Mouse (Mus musculus) limb, embryonic 15.5 days (tissue): Measurements from ENCODE around the gene Rab4b. TPM values are rescaled to one million over a fixed set of nuclear protein-coding genes. Genes with fewer than 3 reads are reported as not detected.

Experiments
- ATAC-seq: fragments of 200-750 bp; cut with Nextera tagmentation; 2 replicates; pipeline ENCODE4 v1.8.0; 2017; ENCODE audit warnings: low read depth, moderate TSS enrichment; ENCODE audit not compliant: insufficient number of reproducible peaks, low FRiP score, low TSS enrichment
- H3K27ac ChIP-seq: fragments of 300-500 bp; sonication (generic); 2 replicates; pipeline ENCODE4 v1.5.1; 2015; ENCODE audit warnings: moderate library complexity, mild to moderate bottlenecking, inconsistent platforms
- H3K27me3 ChIP-seq: fragments of 300-500 bp; sonication (generic); 2 replicates; pipeline ENCODE4 v1.6.1; 2015; ENCODE audit warnings: inconsistent platforms
- H3K36me3 ChIP-seq: fragments of 300-500 bp; sonication (generic); 2 replicates; pipeline ENCODE4 v1.6.1; 2015; ENCODE audit warnings: inconsistent platforms
- H3K4me1 ChIP-seq: fragments of 300-500 bp; sonication (generic); 2 replicates; pipeline ENCODE4 v1.6.1; 2015; ENCODE audit warnings: inconsistent platforms
- H3K4me2 ChIP-seq: fragments of 300-500 bp; sonication (generic); 2 replicates; pipeline ENCODE4 v1.6.1; 2015; ENCODE audit warnings: mild to moderate bottlenecking, inconsistent platforms
- H3K4me3 ChIP-seq: fragments of 300-500 bp; sonication (generic); 2 replicates; pipeline ENCODE4 v1.5.1; 2015; ENCODE audit warnings: mild to moderate bottlenecking, inconsistent platforms
- H3K9ac ChIP-seq: fragments of 300-500 bp; sonication (generic); 2 replicates; pipeline ENCODE4 v1.6.1; 2015; ENCODE audit warnings: inconsistent platforms
- H3K9me3 ChIP-seq: fragments of 300-500 bp; sonication (generic); 2 replicates; pipeline ENCODE4 v1.6.1; 2016; ENCODE audit warnings: inconsistent platforms
- WGBS: fragments of 180-500 bp; shearing (Covaris S2); methylation state at CpG from one replicate; pipeline ENCODE4 v1.1.7; 2015; 5-methylcytosine and 5-hydroxymethylcytosine counted together
- microRNA counts: library from miRNA; unstranded; fragments of <30 nt; microRNA quantifications from one replicate; lab custom pipeline; 2016
- microRNA-seq: library from miRNA; unstranded; fragments of <30 nt; microRNA quantifications from one replicate; pipeline ENCODE4, GENCODE M21; 2016
- polyA plus RNA-seq: library from polyadenylated mRNA; unstranded; fragments of >200 nt; fragmentation: Nextera tagmentation; extraction: Ambion mirVana; gene quantifications from 2 replicates; pipeline ENCODE4 v1.2.1, GENCODE M21; 2015

The Rab4b gene
- polyA plus RNA-seq, 1 experiment from 2014 or later, result 70.5 TPM

- 74% methylated on average over 5 of the region's 5 CpGs for whole genome bisulfite sequencing
- H3K9me3 ChIP-seq, result no peaks in the 10 kb centered on the region
- no peak overlapping the region for H3K4me3 ChIP-seq
- H3K36me3 ChIP-seq, result no peaks in the 10 kb centered on the region
- H3K4me2 ChIP-seq, result no peak overlapping the region
- no peak overlapping the region for H3K9ac ChIP-seq
- no peaks in the 10 kb centered on the region for H3K27me3 ChIP-seq
- no peaks in the 10 kb centered on the region for H3K4me1 ChIP-seq
- no peak overlapping the region for H3K27ac ChIP-seq
- ATAC-seq, result no peak
These were observed 54.3 kb downstream of the Rab4b start for GRCm38 (mm10) chr7:27124305-27124832.

- H3K4me3 ChIP-seq, result no peak within 1 kb of the TSS
- H3K27ac ChIP-seq, result 0 out of 2 replicates have a peak within 1 kb of the TSS, but pooled peaks have one; percentile 5
- no peak within 1 kb of the TSS for H3K4me2 ChIP-seq
- no peaks in the 10 kb centered on the region for H3K27me3 ChIP-seq
- no peaks in the 10 kb centered on the region for H3K9me3 ChIP-seq
- no peak within 1 kb of the TSS for H3K9ac ChIP-seq
- ATAC-seq, result no peak
- H3K36me3 ChIP-seq, result no peaks in the 10 kb centered on the region
- peaks cover 11% of the 10 kb centered on the region; the same call in 1 of the 2 replicates for H3K4me1 ChIP-seq
These were observed 59.0 kb downstream of the Rab4b start, which contains the start of gene Cyp2f2 for GRCm38 (mm10) chr7:27119676-27120075. Gene Cyp2f2 (plus strand): TSS chr7:27119909.

MicroRNAs encoded within 50 kb of the gene (microRNA counts, 519-probe panel; counts per million panel counts)
- microRNA mmu-miR-1191 (lab: Ali Mortazavi, UCI), result not detected

Small RNA genes within 50 kb of the gene (microRNA-seq; reads per million reads assigned to microRNA genes)
- gene Mir1191 (3.3 reads per million, percentile 9 among the genes with 10 or more reads in this experiment), gene Mir3101 (not detected)

Other genes starting within 250 kb of the Rab4b start
- gene Cyp2a22, start 239.5 kb downstream of the Rab4b start, polyA plus RNA-seq, result not detected in 2 replicates
- not detected in 2 replicates for gene Cyp2a12, start 149.8 kb downstream of the Rab4b start, polyA plus RNA-seq
- 0.42 and 0.45 TPM in 2 replicates for gene Cyp2f2, start 59.0 kb downstream of the Rab4b start, polyA plus RNA-seq
- gene Cyp2t4, start 25.2 kb downstream of the Rab4b start, polyA plus RNA-seq, result 0.09 TPM in 1 of 2 replicates, not detected in the other
- gene Egln2, start 12.1 kb downstream of the Rab4b start, polyA plus RNA-seq, result 74.5 and 78.3 TPM in 2 replicates
- 0.90 and 1.2 TPM in 2 replicates for gene Gm21983, start 2.2 kb upstream of the Rab4b start, polyA plus RNA-seq
- 127 and 146 TPM in 2 replicates for gene Mia, start 2.3 kb upstream of the Rab4b start, polyA plus RNA-seq
- gene BC024978, start 16.9 kb upstream of the Rab4b start, polyA plus RNA-seq, result 3.4 and 3.7 TPM in 2 replicates
- gene Snrpa, start 17.4 kb upstream of the Rab4b start, polyA plus RNA-seq, result 215 and 227 TPM in 2 replicates
- 11.6 and 12.1 TPM in 2 replicates for gene Itpkc, start 49.8 kb upstream of the Rab4b start, polyA plus RNA-seq
- 21.0 and 22.3 TPM in 2 replicates for gene Coq8b, start 54.1 kb upstream of the Rab4b start, polyA plus RNA-seq
- gene Numbl, start 79.5 kb upstream of the Rab4b start, polyA plus RNA-seq, result 38.9 and 41.7 TPM in 2 replicates
- gene Ltbp4, start 158.8 kb upstream of the Rab4b start, polyA plus RNA-seq, result 66.0 and 74.2 TPM in 2 replicates
- 33.6 and 36.4 TPM in 2 replicates for gene Shkbp1, start 177.1 kb upstream of the Rab4b start, polyA plus RNA-seq
- gene Gm20479, start 178.5 kb upstream of the Rab4b start, polyA plus RNA-seq, result 0.31 and 0.67 TPM in 2 replicates